Mouse (Mus musculus) heart, embryonic 11.5 days (tissue): ENCODE measurements at regions not wholly inside any gene's neighbourhood (a gene's known extent, or its start where the extent isn't known, plus 50 kb on each side); places are given as distances from the start of the nearest gene placed in this dataset.

Source experiments
- ATAC-seq: fragments of 200-750 bp; cut with Nextera tagmentation; replicated peaks from 2 replicates; pipeline ENCODE4 v1.8.0; 2017; ENCODE audit warnings: moderate library complexity; ENCODE audit not compliant: insufficient number of reproducible peaks, low FRiP score, low TSS enrichment
- H3K27ac ChIP-seq: fragments of 300-500 bp; sonication (generic); 2 replicates; pipeline ENCODE4 v1.5.1; 2014; ENCODE audit warnings: mild to moderate bottlenecking, low read depth, low read length
- H3K27me3 ChIP-seq: fragments of 300-500 bp; sonication (generic); 2 replicates; pipeline ENCODE4 v1.6.1; 2014; ENCODE audit warnings: mild to moderate bottlenecking, low read length, mixed read lengths; ENCODE audit not compliant: control insufficient read depth, insufficient read depth
- H3K36me3 ChIP-seq: fragments of 300-500 bp; sonication (generic); 2 replicates; pipeline ENCODE4 v1.6.1; 2014; ENCODE audit warnings: mild to moderate bottlenecking, low read length, moderate library complexity, mixed read lengths; ENCODE audit not compliant: control insufficient read depth, insufficient read depth
- H3K4me1 ChIP-seq: fragments of 300-500 bp; sonication (generic); 2 replicates; pipeline ENCODE4 v1.6.1; 2014; ENCODE audit warnings: low read length; ENCODE audit not compliant: control insufficient read depth, insufficient read depth
- H3K4me2 ChIP-seq: fragments of 300-500 bp; sonication (generic); 2 replicates; pipeline ENCODE4 v1.6.1; 2014; ENCODE audit warnings: mild to moderate bottlenecking, moderate library complexity
- H3K4me3 ChIP-seq: fragments of 300-500 bp; sonication (generic); 2 replicates; pipeline ENCODE4 v1.5.1; 2014; ENCODE audit warnings: low read depth, low read length
- H3K9ac ChIP-seq: fragments of 300-500 bp; sonication (generic); 2 replicates; pipeline ENCODE4 v1.6.1; 2014; ENCODE audit warnings: mild to moderate bottlenecking, low read depth, low read length, moderate library complexity
- H3K9me3 ChIP-seq: fragments of 300-500 bp; sonication (generic); replicated peaks from 2 replicates; pipeline ENCODE4 v1.6.1; 2016; ENCODE audit warnings: low read length; ENCODE audit not compliant: control insufficient read depth
- WGBS: fragments of 180-500 bp; shearing (Covaris S2); extraction: QIAGEN DNeasy Blood & Tissue Kit; methylation state at CpG from one replicate; pipeline ENCODE4 v1.1.7; 2014; ENCODE audit not compliant: insufficient replicate concordance; 5-methylcytosine and 5-hydroxymethylcytosine counted together

DNA sequence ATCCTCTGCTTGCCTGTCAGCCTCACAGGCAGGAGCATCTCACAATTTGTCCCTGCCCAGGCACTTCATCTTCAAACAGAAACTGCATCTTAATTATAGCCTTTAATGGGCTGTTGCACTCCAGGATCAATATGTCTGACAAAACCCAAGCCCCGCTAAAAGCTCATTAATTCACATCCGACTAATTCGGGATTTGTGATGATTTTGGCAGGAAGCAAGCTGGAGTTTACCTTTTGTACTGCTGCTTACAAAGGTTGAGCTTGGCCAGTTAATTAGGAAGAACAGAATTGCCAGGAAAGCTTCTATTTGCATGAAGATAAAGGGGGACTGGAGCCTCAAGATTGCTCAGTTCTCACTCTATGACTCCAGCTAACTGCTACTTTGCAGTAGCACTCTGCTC lies 596.6 kb upstream of the Sptlc3 start:
- no peak overlapping the region for H3K4me3 ChIP-seq
- no peak overlapping the region for H3K27ac ChIP-seq
- H3K27me3 ChIP-seq, result no peaks in the 10 kb centered on the region
- no peaks in the 10 kb centered on the region for H3K36me3 ChIP-seq
- ATAC-seq, result no peak
- WGBS, result 34% methylated on average over 3 of the region's 3 CpGs
- H3K9me3 ChIP-seq, result no peaks in the 10 kb centered on the region
- no peak overlapping the region for H3K9ac ChIP-seq
- no peaks in the 10 kb centered on the region for H3K4me1 ChIP-seq
- no peak overlapping the region for H3K4me2 ChIP-seq

DNA sequence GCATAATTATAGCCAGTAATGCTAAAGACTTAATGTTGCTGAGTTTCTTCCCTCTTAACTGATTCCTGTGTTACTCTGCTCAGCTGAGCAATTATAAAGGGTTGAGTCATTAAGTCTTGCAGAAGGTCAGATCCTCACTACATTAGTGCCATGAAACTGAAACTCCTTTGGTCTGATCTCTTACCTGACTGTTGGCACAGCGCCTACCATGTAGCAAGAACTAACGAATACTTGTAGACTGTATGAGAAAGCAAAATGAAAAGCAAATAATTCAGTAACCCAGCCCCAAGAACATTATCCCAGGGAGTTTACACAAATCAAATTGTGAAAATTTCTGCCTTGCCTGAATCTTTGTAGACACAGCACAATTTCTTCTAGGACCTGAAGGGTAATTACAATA lies 556.5 kb upstream of the Sptlc3 start:
- Histone ChIP-seq H3K9me3 (no peaks in the 10 kb centered on the region), H3K36me3 (no peaks in the 10 kb centered on the region), H3K27me3 (no peaks in the 10 kb centered on the region), H3K4me1 (no peaks in the 10 kb centered on the region), H3K4me3 (no peak overlapping the region), H3K27ac (no peak overlapping the region), H3K9ac (no peak overlapping the region), H3K4me2 (no peak overlapping the region)
- 92% methylated on average over 2 of the region's 2 CpGs for WGBS
- no peak for ATAC-seq

DNA sequence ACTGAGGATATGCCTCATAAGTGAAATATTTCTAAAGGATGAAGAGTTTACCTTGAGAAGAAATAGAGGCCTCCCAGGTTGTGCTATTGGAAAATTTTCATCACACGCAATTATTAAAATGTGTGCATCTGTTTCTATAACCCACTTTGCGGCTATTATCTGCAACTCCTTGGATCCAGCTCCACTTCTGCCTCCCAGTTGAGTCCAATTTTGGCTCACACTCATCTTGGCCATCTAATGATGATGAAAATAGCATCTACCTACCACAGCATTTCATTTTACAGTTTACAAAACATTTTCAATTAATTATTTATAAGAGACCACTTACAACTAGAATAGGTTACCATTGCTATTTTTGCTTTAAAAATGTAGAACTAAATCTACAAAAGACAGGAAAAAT lies 554.3 kb upstream of the Sptlc3 start:
- Histone ChIP-seq H3K36me3 (no peaks in the 10 kb centered on the region), H3K4me3 (no peak overlapping the region), H3K9me3 (no peaks in the 10 kb centered on the region), H3K4me2 (no peak overlapping the region), H3K4me1 (no peaks in the 10 kb centered on the region), H3K9ac (no peak overlapping the region), H3K27ac (no peak overlapping the region), H3K27me3 (no peaks in the 10 kb centered on the region)
- 86% methylated on average over 2 of the region's 2 CpGs for WGBS
- ATAC-seq, result no peak

DNA sequence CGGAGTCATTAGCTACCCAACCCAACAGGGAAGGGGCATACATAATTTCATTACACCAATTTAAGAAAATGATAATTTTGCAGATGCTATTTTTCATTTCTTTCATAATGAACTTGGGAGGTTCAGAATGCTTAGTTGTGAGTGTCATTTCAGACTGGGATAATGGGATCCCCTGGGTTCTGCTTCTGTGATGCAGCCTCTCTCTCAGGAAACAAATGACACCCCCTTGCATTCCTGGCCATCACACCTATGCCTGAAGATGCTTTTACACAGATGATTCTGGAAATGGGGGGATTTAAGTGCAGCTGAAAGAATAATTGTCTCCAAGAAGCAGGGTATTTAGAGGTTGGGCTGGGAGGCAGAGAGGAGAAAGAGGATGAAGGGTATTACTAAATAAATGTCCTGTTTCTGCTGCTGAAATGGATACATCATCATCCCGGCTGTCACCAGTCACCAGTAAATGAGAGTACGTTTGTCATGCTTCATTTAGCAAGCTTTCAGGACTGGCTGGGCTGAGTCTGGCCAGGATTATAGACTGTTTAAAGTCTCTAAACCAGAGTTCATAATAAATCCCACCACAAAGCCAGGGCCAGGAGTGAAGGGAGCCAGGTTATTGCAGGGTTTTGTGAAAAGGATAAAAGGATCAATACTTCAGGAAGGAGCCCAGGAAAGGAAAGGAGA lies 527.5 kb upstream of the Sptlc3 start:
- no peak overlapping the region for H3K4me2 ChIP-seq
- H3K9me3 ChIP-seq, result no peaks in the 10 kb centered on the region
- H3K27me3 ChIP-seq, result no peaks in the 10 kb centered on the region
- ATAC-seq, result no peak
- no peak overlapping the region for H3K27ac ChIP-seq
- H3K36me3 ChIP-seq, result no peaks in the 10 kb centered on the region
- H3K4me1 ChIP-seq, result no peaks in the 10 kb centered on the region
- H3K4me3 ChIP-seq, result no peak overlapping the region
- 67% methylated on average over 3 of the region's 3 CpGs for WGBS
- no peak overlapping the region for H3K9ac ChIP-seq

DNA sequence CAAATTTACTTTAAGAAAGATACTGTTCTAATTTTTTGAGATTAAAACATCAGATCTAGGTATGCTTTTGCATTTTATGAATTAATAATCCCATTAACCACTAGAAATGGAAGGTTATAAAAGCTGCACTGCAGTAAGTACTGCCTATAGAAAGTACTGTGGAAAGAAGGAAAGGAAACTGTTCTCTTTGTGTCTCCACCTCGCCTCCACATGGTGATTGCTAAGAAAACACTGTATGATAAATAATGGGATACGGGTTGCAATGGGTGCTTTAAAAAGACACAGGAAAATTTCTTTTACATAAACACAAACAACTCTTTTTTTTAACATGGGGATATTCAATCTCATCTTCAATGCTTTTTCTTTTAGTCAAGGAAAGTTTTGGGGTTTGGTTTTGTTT lies 519.2 kb upstream of the Sptlc3 start:
- no peak overlapping the region for H3K27ac ChIP-seq
- no peak overlapping the region for H3K4me3 ChIP-seq
- no peaks in the 10 kb centered on the region for H3K36me3 ChIP-seq
- no peak overlapping the region for H3K4me2 ChIP-seq
- H3K27me3 ChIP-seq, result no peaks in the 10 kb centered on the region
- H3K9me3 ChIP-seq, result no peaks in the 10 kb centered on the region
- 41% methylated on average over 2 of the region's 2 CpGs for WGBS
- H3K9ac ChIP-seq, result no peak overlapping the region
- ATAC-seq, result no peak
- no peaks in the 10 kb centered on the region for H3K4me1 ChIP-seq

DNA sequence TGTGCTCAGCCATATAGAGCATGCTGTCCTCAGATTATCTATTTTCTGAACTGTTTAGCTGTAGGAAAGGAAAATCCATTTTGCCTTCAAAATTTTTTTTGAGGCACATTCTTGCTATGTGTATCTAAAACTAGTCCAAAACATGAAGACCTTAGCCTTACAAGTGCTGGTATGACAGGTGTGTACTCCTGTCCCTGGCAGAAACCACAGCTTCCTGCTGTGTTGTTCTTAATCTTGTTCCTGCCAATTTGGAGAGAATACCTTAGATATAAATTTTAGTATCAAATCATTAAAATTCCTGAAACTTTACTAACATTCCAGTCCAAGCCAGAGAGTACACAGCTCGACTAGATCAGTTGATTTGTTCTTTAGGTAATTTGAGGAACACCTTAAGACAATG lies 503.7 kb upstream of the Sptlc3 start:
- Histone ChIP-seq H3K27ac (no peak overlapping the region), H3K4me2 (no peak overlapping the region), H3K27me3 (no peaks in the 10 kb centered on the region), H3K9ac (no peak overlapping the region), H3K4me1 (no peaks in the 10 kb centered on the region), H3K4me3 (no peak overlapping the region), H3K36me3 (no peaks in the 10 kb centered on the region), H3K9me3 (no peaks in the 10 kb centered on the region)
- no peak for ATAC-seq
- WGBS, result 37% methylated on average over 1 of the region's 1 CpGs

DNA sequence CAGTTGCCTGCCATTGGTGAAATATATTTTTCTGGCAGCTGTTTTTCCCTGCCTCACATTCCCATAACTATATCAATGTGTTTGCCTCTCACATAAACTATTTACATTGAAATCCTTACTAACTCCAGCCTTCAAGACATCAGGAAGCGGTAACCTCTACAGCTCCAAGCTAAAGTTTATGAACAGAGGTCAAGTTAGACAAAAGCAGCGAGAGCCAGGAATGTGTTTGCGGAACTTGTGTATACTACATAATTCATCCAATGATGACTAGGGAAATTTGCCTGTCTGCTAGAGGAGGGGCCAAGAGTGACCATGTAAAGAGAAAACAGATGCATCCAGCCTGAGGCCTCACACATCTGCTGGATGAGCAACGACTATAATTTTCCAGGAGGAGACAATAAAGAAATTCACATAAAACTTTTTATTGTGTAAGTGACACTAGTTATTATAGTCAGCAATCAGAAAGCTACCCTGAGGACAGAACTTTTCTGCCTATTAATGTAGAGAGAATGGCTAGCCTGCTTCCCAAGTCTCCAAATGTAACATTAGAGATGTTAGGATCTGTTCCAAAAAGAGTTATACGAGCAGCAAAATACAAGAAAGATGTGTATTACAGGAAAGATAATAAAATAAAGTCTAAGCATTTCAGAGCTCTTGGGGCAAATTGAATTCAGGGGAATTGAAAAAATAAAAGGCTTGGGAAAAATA lies 461.5 kb upstream of the Sptlc3 start:
- Histone ChIP-seq H3K4me1 (no peaks in the 10 kb centered on the region), H3K9me3 (no peaks in the 10 kb centered on the region), H3K4me3 (no peak overlapping the region), H3K4me2 (no peak overlapping the region), H3K27ac (no peak overlapping the region), H3K36me3 (no peaks in the 10 kb centered on the region), H3K9ac (no peak overlapping the region), H3K27me3 (no peaks in the 10 kb centered on the region)
- ATAC-seq, result no peak
- 77% methylated on average over 5 of the region's 5 CpGs for WGBS

DNA sequence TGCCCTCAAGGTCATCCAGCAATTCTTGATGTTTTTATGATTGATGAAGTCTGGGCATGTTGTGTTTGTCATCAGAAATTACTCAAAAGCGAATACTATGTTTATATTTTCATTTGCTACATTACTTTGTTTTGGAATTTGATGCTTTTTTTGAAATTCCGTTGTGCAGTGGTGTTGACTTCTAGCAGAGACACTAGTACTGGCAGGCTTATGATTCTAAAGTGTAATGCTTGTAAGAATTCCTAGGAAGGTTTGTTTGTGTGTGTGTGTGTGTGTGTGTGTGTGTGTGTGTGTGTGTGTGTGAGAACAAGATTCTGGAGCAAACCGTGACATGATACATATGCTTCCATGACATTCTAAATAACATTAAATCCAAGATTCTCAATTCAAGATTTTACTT lies 458.9 kb upstream of the Sptlc3 start:
- WGBS, result 77% methylated on average over 3 of the region's 3 CpGs

More for the DNA sequence above, 458.9 kb upstream of the Sptlc3 start:
- Histone ChIP-seq H3K4me1 (no peaks in the 10 kb centered on the region), H3K27me3 (no peaks in the 10 kb centered on the region), H3K4me2 (no peak overlapping the region), H3K9me3 (no peaks in the 10 kb centered on the region), H3K4me3 (no peak overlapping the region), H3K36me3 (no peaks in the 10 kb centered on the region), H3K27ac (no peak overlapping the region), H3K9ac (no peak overlapping the region)
- no peak for ATAC-seq
